Mouse (Mus musculus) urinary bladder, postnatal 14 days (tissue): Measurements from ENCODE around the gene E130114P18Rik.

ENCODE experiments used
- DNase-seq: peaks from one replicate; pipeline ENCODE4 v3.0.0; 2021; ENCODE audit warnings: low spot score

The E130114P18Rik gene

DNA sequence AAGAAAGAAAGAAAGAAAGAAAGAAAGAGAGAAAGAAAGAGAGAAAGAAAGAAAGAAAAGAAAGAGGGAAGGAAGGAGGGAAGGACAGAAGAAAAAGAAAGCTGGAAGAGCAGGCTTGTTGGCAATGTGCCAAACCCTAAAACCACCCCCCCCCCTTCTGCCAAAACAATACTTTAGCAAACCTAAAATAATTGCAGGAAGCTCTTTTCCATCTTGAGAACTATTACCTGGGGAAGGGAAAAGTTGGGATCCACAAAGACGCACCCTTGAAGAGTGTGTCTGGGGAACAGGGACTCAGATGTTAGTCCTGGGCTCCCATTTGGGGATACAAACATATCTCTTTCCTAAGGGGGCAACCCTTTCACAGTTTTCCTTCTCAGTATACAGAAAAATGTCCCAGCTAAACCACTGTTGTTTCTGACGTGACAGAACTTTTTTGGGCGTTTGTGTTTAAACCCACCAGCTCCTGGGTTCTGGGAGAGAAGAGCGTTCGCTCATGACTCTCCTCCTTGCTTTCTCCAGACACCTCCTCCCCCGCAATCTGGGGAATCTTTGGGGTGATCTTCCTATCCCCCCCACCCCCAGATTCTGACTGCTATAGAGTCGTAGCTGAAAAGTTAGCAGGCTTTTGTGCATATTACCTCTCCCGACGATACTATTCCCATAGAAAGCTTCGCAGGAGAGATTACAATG is 1.3 kb downstream of the E130114P18Rik start:
- no peak for DNase-seq

DNA sequence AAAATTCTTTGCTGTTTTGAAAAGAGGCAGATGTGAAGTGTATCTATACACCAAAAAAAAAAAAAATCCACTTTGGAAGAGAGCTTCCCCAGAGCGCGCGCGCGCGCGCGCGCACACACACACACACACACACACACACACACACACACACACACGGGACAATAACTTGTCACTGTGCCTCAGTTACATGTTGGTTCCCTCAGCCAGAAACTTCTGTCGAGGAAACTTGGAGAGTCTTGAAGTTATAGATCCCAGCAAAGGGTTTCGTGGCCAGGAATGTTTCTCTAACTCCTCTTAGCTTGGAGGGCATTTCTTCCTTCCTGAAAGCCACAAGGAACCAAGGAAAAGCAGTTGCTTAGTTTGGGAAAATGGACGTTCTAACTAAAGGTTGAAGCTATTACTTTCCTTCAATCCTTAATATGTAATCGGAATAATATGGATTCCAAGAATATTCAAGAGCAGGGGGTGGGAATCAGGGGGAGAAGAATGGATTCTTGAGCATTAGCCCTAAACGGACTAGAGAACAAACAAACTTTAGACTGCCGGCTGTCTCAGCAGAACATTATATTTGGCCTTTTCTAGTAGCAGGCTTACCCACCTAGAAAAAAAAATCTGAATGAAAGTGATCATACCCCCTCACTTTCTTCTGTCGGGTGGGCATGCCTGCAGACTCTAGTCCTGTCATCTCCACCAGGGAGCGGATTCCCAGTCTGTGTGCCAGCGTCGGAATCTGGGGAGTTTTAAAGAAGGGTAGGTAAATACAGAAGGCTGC is 2.2 kb downstream of the E130114P18Rik start:
- DNase-seq = no peak

DNA sequence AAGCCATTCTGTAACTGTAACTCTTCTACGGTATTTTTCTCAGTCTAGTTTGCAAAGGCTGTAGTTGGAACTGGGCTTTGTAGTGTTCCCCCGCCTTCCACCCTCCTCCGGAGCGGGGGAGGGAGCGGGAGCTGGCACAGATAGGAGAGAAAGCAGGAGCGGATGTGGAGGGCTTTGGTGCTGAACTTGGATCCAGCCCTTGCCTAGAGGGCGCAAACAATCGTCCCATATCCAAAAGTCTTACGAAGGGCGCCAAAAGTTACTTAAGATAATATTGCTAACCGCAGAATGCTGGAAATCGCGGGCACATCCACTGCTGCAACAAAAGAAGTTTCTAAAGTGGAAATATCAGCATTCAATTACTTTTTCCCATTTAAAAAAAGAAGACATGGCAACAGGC is 2.8 kb downstream of the E130114P18Rik start:
- DNase-seq = peak; percentile 81

DNA sequence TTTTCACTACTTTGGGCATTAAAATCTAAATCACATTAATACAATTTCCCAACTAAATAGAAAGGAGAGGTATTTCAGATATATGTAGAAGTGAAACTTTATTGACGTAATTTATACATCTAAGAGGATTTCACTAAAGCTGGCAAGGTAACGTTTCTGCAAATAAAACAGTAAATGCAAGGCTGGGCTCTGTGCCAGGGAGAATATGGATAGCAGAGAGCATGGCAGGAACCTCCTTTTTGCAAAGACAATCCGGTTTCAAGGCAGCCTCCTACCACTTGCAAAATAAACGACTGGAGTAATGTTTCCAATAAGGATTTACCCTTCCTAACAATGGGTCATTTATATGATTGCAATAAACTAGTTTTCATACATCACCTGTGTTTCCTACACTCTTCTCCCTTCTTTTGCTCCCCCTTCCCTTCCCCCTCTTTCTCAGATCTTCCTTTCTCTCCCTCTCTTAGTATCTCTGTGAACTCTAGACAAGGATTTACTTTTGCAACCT is 3.4 kb downstream of the E130114P18Rik start:
- DNase-seq = no peak

DNA sequence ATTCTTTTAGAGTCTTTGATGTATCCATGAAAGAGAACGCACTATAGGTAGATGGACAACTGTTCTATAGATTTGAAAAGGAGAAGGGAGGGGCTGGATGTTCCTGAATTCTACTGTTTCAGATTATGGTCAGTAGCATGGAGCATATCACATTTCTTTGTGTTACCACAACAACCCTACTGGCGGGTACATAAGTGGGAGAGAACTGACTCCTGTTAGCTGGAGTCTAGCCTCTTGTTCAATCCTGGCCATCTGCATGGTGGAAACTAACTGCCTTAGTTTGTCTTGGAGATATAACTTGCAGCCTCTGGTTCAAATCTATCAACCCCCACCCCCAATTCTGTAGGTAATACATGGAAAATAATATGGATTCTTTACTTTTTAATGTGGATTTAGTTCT is 4.1 kb downstream of the E130114P18Rik start:
- DNase-seq = no peak

DNA sequence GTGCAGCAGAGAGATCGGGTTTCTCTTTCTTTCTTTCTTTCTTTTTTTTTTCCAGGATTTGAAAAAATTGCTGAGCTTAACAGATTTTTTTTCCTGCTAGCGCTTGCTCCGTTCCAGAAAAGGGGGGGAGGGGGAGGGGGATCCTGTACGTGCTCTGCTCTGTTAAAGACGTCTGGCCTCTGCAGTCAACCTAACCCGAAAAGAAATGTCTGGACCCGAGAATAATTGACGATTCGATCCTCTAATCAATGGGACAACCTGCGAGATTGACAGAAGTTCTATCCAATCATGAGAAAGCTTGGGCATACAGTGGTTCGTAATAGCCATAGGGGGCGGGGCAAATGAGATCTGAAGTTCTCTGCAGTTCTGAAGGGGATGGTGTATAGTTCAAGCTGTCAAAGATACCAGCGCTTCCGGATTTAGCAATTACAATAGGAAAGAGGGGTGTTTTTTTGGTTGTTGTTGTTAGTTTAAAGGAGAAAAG is 4.7 kb downstream of the E130114P18Rik start:
- peak; percentile 93 for DNase-seq

DNA sequence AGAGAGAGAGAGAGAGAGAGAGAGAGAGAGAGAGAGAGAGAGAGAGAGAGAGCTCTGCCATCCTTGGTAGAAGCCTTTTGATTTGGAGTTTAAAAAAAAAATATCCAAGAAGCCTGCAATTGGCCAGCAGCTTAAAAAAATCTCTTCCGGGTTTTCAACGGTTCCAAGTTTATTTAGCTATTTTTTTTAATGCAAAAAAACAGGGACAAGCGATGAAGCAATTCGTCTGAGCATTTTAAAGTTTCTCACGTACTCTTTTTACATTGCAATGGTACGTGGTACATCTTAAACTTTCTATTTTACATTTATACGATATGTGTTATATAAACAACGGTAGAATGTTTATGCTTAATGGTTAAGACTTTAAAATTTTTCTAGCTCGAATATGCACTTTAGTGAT is 5.2 kb downstream of the E130114P18Rik start, which contains the start of gene Nfia:
Gene Nfia (plus strand): TSS at position 94 of the 400 bp plus-strand sequence.
- DNase-seq = no peak

DNA sequence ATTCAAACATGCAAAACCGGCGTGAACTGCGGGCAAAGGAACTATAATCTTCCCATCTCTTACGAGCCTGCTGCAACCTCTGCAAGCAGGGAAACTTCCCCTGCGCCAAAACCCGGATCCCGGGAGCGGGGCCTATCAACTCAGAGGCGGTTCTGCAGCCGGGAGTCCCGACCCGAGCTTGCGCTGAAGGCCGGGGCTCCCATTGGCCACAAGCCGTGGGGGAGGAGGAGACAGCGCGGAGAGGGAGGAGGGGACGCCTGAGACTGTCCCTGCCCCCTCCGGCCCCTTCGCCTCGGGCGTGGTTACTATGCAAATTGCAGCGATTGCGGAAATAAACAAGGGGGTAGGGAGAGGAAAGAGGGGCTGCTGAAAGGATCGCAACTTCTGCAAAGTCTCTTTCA is 5.8 kb downstream of the E130114P18Rik start:
- peak; percentile 98 for DNase-seq

DNA sequence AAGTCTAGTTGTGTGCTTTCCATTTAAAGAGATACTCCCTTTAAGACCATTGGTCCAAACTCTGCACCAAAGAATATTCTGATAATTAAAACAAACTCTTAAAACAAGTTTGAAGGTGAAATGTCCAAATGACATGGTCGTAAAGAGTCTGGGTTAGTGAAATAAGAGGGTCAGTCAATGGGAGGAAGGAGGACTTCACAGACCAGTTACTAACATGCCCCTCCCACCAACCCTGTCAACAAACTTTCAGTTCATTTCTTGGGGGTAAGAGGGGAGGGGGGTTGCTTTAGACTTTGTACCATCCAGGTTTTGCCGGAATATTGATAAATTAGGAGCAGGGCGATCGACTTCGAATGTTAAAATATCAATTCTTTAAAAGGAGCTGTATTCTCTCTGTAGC is 6.5 kb downstream of the E130114P18Rik start:
- DNase-seq = no peak

DNA sequence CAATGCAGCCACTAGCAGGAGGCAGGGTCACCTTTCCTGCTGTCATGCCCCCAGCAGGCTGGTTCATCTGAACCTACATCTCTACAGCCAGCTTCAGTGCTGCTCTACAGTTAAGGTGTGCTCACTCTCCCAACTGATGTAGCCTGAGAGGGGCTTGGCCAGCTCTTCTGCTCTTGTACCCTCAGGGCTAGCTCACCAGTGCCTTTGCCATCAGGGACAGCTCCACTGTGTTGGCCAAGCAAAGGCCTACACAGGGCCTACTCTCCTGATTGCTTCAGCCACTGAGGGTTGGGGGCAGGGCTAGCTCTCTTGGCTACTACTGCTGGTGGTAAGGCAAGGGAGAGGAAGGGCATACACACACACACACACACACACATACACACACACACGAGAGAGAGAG is 8.0 kb downstream of the E130114P18Rik start:
- no peak for DNase-seq

DNA sequence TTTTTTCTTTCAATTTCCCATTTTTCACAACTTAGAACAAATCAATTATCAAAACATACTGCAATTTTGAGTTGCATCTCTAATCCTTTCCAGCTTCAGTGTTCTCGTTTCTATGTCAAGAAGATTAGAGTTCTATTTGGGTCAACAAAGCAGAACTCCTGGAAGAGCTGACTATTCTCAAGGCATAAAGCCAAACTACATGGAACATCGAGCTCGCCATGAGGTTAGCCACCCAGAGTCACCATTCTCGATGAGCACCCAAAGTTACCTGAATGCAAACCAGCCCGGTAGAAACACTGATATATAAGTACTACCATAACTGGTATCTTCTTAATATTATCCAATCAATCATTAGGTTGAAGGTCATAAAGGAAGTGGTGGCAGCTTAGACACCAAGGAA is 10.4 kb downstream of the E130114P18Rik start:
- no peak for DNase-seq

DNA sequence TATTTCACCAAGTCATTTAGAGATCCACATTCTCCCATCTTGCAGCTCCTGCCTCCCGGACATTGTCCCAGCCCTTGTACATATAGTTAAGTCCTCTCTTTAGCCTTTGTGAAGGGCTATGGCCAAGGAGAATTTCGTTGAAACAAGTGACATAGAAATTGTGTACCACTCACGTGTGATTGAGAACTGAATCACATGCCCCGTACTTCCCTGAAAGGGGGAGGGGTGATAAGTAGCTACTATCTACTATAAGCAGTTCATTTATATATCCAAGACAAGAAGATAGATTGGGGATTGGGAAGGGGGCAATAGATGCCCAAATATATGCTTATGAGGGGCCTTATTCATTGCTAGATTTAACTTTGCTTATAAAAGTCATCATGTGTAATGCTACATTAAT is 10.9 kb downstream of the E130114P18Rik start:
- DNase-seq = no peak

DNA sequence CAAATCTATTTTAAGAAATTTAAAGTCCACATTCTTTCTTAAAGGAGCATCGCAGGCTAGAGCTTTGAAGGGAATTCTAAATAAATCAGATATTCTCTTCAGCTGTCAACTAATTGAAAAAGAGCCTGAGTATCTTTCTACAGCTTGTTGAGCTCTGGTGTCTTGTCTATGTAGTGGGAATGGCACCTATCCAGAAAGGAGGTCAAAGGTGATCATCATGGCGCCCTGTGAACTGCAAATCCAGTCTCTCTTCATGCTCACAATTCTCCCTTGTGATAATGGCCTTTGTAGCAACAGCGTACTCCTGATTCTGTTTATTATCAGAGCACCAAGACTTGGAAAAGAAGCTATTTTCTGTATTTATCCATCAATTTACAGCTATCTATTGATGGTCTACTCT is 11.8 kb downstream of the E130114P18Rik start:
- DNase-seq = no peak

DNA sequence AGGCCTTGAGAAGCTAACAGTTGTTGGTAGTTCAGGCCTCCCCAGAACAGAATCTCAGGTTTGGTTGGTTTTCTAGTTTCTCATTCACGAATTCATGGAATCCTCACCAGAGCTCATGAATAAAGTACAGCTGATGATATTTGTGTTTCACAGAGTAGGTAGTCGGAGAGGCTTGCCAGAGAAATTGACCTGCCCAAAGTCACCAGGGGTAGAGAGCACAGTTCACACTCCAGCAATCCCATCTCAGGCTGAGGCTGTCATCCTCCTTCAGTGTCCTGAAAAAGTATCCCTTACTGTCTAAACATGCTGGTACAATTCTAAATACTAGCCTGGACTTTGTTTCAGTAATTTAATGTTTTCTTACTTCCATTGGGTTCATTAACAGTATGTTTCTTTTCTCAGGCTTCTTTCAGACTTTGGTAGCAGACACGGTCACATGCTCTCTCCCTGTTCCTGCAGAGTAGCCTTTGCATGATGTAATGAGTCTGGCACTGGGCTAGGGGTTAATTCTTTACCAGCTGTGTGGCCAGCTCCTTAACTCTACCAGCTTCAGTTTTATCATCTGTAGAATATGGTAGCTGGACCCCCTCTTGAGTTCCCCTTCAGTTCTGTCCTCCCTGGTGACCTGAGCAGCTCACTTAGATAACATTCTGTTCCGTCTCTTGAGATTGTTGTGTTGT is 12.4 kb downstream of the E130114P18Rik start:
- no peak for DNase-seq

DNA sequence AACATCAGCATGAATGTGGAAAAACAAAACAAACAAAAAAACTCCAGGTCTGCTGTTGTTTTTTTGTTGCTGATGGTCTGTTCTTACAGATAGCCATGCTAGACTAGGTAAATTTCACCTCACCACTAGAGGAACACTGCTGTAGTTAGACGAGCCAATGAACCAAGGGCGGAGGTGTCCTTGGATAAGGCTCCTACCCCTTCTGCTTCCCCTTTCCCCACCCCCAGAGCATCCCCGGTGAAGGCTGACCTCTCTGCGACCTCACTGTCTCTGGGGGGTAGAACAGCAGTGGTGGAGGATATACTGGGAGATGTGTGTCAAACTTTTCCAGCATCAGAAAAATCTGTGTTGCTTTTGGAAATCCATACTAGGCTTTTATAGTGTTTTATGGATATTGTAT is 13.3 kb downstream of the E130114P18Rik start:
- no peak for DNase-seq

DNA sequence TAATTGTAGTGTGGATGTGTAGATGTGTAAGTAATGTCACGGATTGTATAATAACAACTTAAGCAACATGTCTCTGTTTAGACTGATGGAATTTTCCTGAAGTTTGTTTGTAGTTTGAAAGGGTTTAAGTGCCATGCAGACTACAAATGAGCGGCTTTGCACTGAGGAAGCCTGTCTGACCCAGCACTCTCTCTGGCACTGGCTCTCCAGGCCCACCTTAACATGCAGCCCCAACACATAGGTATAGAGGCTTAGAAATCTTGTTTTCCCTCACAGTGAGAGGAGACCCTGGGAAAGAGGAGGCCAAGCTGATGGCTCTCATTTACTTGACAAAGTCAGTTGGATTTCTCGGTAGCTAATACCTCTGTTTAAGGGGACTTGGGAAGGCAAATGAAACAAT is 19.2 kb downstream of the E130114P18Rik start:
- no peak for DNase-seq

DNA sequence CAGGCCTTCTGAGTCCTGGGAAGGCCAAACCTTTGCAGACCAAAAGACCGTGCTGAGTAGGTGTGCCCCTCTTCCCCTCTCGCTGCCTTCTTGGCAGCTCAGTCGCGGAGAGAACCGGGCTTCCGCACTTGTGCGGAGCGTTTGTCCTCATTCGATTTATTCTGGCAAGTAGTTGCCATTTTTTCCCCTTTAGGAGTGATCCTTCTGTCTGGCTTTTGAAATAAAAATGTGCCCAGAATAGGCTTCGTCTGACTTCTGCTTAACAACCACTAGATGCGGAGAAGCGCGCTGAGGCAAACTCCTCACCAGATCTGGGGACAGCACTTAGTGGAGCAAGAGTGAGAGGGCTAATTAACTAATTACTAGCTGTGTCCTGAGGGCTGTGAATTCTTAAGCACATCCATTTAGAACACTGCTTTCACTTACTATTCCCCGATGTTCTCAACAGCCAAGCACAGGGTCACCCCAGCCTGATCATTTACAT is 19.9 kb downstream of the E130114P18Rik start:
- peak; percentile 43 for DNase-seq

DNA sequence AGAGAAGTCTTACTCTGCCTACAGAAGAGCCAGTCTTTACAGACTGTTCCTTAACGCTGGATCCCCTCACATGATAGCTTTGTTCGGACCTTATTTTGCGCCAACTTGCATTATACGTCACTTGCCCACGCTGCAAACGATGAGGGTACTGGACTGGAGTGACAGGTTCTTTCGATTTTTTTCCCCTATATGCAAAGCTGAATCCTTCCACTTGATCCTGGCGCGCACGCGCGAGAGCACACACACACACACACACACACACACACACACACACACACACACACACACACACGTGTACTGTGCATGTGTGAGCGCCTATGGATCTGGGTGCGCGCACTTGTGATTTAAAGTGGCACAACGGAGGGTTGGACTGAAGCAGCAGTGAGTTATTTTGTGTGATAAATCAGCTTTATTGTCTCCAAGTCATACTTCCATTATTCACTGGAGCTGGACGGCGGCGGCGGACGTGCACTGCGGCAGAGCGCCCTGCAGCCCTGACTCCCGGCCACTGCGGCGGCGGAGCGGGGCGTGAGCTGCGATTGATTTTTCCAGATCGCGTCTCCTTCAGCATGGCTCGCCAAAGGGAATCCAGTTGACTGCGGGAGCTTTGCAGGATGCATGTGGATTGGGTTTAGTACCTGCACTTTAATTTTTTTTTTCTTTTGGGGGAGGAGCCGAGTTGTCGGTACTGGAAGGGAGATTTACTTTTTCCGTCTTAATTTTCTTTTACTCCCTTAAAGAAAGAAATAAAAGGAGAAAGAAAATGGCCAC is 20.5 kb downstream of the E130114P18Rik start:
- peak; percentile 70 for DNase-seq

DNA sequence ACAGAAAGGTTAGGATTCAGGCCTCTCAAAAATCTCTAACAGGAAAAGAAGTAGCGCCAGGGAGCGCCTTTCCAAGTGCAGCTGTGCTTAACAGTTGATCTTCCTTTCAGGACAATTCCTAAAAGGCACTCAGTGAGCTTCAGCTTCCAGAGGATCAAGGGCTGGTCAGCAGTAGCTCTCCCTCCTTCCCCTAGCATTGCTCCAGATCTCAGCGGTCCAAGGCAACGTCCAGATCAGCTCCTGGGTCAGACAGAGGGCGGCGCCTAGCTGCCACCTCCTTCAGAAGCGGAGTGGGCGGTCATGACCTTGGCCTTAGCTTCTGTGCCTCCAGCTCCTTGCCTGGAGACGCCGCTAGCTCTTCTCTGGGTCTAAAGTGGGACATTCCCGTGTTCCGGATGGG is 23.6 kb downstream of the E130114P18Rik start:
- no peak for DNase-seq

DNA sequence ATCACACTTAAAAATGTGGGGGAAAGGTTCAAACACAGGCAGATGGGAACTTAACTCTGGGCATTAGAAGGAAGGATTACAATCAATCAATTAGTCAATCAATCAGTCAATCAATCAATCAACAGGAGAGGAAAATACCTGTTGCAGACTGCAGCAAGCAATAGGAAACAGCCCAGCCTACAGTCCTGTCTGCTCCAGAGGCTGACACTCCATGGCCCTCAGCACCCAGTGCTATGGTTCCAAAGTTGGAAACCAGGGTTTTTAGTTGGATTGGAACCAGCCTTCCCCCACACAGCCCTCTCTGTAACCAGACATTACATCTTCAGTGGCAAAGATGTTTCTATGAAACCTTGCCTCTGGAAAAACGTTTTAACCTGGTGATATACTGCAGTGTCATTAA is 24.4 kb downstream of the E130114P18Rik start:
- no peak for DNase-seq

DNA sequence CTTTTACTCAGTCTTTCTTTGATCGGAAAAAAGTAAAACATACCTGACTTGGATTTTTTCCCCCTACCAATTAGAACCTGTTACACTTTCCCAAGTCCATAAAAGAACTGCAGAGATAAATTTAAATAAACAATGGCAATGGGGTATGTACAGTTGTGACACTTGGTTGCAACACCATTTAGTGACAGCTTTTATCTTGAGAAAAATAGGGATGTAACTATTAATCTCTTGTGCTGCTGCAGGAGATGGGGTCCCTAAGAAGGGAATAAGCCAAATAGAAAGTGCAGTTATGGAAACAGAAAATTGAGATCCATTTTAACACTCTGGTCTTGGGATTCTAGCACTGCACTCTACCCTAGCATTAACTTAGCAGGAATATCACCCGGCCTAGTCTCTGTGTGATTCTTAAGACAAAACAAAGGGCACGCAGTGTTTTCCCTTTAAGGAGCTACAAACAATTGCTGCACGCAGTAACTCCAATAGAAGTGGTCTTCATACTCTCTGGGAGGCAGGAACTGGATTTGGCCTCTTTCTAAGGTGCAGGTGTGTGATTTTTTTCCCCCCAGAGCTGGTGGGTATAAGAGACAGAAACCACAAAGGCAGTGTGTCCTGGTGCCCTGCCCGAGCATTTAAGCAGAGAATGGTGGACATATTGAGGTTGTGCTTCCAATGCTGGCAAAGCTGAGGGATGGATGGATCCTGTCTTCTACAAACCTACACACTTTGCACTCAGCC is 25.4 kb downstream of the E130114P18Rik start:
- no peak for DNase-seq
